ENCODE assay signal across 8 mouse cellular contexts in the genomic region with DNA sequence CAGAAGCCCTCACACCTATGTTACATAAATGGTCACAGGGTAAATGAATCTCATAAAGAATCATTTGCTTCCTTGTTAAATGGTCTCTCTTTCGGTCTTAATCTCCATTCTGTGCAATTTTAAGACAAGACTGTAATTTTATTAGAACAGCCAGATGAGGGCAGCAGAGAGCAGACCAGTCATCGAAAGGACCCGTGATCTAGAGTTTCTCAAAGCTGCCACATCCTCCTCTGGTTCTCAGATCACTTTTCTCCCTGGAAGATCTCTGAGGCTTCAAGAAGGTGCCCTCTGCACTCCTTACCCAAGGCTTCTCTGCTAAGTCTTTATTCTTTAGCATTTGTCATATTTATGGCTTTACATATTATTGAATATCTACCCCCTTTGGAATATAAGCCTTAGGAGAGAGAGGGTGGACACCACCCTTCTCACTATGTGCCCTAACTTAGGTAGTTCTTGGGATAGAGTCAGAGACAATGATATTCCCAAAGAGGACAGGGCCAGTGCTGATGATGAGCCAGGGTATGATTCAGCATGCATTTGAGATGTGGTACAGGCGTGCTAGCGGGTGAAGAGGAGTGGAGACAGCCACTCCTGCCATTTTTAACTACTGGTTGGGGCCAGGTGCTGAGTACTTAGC. TPM values are rescaled to one million over a fixed set of nuclear protein-coding genes. Genes with fewer than 3 reads are reported as not detected.
A peak's percentile ranks its signal among the peaks of the same experiment; 100 is the strongest.
DNase-seq lines count a peak whose midpoint lies in the region; ATAC-seq and TF ChIP-seq lines count a peak whose summit lies in the region.

No protein-coding gene starts in this region.

- ATAC-seq in CD4-positive, CD25-positive, alpha-beta regulatory T cell, adult 4 months = peak; percentile 77
- no peak for ATAC-seq in liver, embryonic 15.5 days (ENCODE audit: insufficient read depth)
- ATAC-seq in neural tube, embryonic 15.5 days (ENCODE audit: low FRiP score) = peak; percentile 68; the same call in 1 of the 2 replicates
- no peak for ATAC-seq in erythroid progenitor cell, adult 5-6 weeks (replicated peaks; ENCODE audit: low FRiP score, poor library complexity, severe bottlenecking)

- no peaks in the 10 kb centered on the region for H3K36me3 ChIP-seq in liver, embryonic 15.5 days (replicated peaks)
- no peaks in the 10 kb centered on the region for H3K36me3 ChIP-seq in neural tube, embryonic 15.5 days

- H3K4me2 ChIP-seq in liver, embryonic 15.5 days = peak overlapping the region; percentile 20; the same call in 1 of the 2 replicates
- H3K4me2 ChIP-seq in neural tube, embryonic 15.5 days = peak overlapping the region; percentile 31

- intact Hi-C loops in gastrocnemius, postnatal 14 days (cut with DNase I; ENCODE audit: low total_unique reads) = loop anchor here (10.0 kb wide), 1 partner anchor 193 kb away; no protein-coding TSS in a partner anchor

- TF ChIP-seq CTCF in cerebellum, adult 2 months (IDR thresholded peaks at IDR 0.05; ENCODE audit: borderline replicate concordance, insufficient read depth, low read depth, low read length) = peak; percentile 52; the same call in 1 of the 2 replicates

- H3K4me3 ChIP-seq in cerebellum, adult 2 months (replicated peaks; ENCODE audit: insufficient read depth, low read depth, low read length) = no peak overlapping the region
- H3K4me3 ChIP-seq in liver, embryonic 15.5 days (replicated peaks) = no peak overlapping the region
- H3K4me3 ChIP-seq in neural tube, embryonic 15.5 days (replicated peaks) = no peak overlapping the region

- H3K27me3 ChIP-seq in cerebellum, adult 2 months (ENCODE audit: control insufficient read depth, insufficient read depth, low read length) = no peaks in the 10 kb centered on the region
- no peaks in the 10 kb centered on the region for H3K27me3 ChIP-seq in liver, embryonic 15.5 days
- no peaks in the 10 kb centered on the region for H3K27me3 ChIP-seq in neural tube, embryonic 15.5 days (replicated peaks)

- H3K27ac ChIP-seq in cerebellum, adult 2 months (ENCODE audit: insufficient read depth, low read length) = no peak overlapping the region
- H3K27ac ChIP-seq in liver, embryonic 15.5 days (replicated peaks) = no peak overlapping the region
- no peak overlapping the region for H3K27ac ChIP-seq in neural tube, embryonic 15.5 days (replicated peaks)

- H3K4me1 ChIP-seq in cerebellum, adult 2 months (ENCODE audit: control insufficient read depth, insufficient read depth, low read length) = no peaks in the 10 kb centered on the region
- no peaks in the 10 kb centered on the region; the same call in 1 of the 2 replicates for H3K4me1 ChIP-seq in liver, embryonic 15.5 days (replicated peaks)
- peaks cover 4% of the 10 kb centered on the region for H3K4me1 ChIP-seq in neural tube, embryonic 15.5 days

- H3K9me3 ChIP-seq in liver, embryonic 15.5 days (replicated peaks) = no peaks in the 10 kb centered on the region
- no peaks in the 10 kb centered on the region for H3K9me3 ChIP-seq in neural tube, embryonic 15.5 days (replicated peaks)

- DNase-seq in MEL-GATA-1-ER (ENCODE audit: extremely low read depth, low read depth) = peak; percentile 50
- DNase-seq in cerebellum, adult 2 months = peak; percentile 48 to 59
- DNase-seq in gastrocnemius, postnatal 14 days = peak; percentile 45
- DNase-seq in kidney, adult 9 months = peak; percentile 47

- 42% methylated on average over 5 of the region's 5 CpGs for WGBS in cerebellum, adult 2 months
- 27% methylated on average over 5 of the region's 5 CpGs for WGBS in liver, embryonic 15.5 days (ENCODE audit: insufficient replicate concordance)
- WGBS in neural tube, embryonic 15.5 days = 44% methylated on average over 5 of the region's 5 CpGs

- no peak overlapping the region for H3K9ac ChIP-seq in liver, embryonic 15.5 days
- no peak overlapping the region for H3K9ac ChIP-seq in neural tube, embryonic 15.5 days (replicated peaks)

- no peak for TF ChIP-seq POLR2A in cerebellum, adult 2 months (IDR thresholded peaks at IDR 0.05; ENCODE audit: borderline replicate concordance, insufficient read depth, low read length)

RNA-seq across cellular contexts. Expression of a gene that starts 20.3 kb away (rescaled TPM):
- under 1 TPM in 1 of 2 experiments, not detected in 1; 0.39 TPM for polyA plus RNA-seq in CD4-positive, CD25-positive, alpha-beta regulatory T cell, adult 4 months (2017; shearing (Covaris generic))
- 1.2 and 1.6 TPM in 2 replicates for polyA plus RNA-seq in cerebellum, adult 2 months (2012; rRNA removed)
- total RNA-seq in gastrocnemius, postnatal 14 days (2021) = under 1 TPM in 1 of 2 experiments, not detected in 1; 0.06 TPM
- polyA plus RNA-seq in liver, embryonic 15.5 days (2015; fragmentation: Nextera tagmentation; extraction: Ambion mirVana) = 0.12 and 0.13 TPM in 2 replicates
- 3.6 and 3.7 TPM in 2 replicates for polyA plus RNA-seq in neural tube, embryonic 15.5 days (2015; fragmentation: Nextera tagmentation; extraction: Ambion mirVana)
- total RNA-seq in erythroid progenitor cell, adult 5-6 weeks (2015; ENCODE audit: low replicate concordance) = not detected in 2 replicates
- not detected in 2 replicates for total RNA-seq in erythroid progenitor cell, adult 5-6 weeks (2017; ENCODE audit: low replicate concordance)

RNA-seq across cellular contexts. Expression of a gene that starts 53.2 kb away (rescaled TPM):
- not detected for polyA plus RNA-seq in CD4-positive, CD25-positive, alpha-beta regulatory T cell, adult 4 months (2017; shearing (Covaris generic))
- polyA plus RNA-seq in cerebellum, adult 2 months (2012; rRNA removed) = 941 and 958 TPM in 2 replicates
- total RNA-seq in gastrocnemius, postnatal 14 days (2021) = 1 to 10 TPM; 3.3 to 4.6 TPM
- polyA plus RNA-seq in liver, embryonic 15.5 days (2015; fragmentation: Nextera tagmentation; extraction: Ambion mirVana) = 2.0 TPM in 2 replicates
- polyA plus RNA-seq in neural tube, embryonic 15.5 days (2015; fragmentation: Nextera tagmentation; extraction: Ambion mirVana) = 2,686 and 3,326 TPM in 2 replicates
- total RNA-seq in erythroid progenitor cell, adult 5-6 weeks (2015; ENCODE audit: low replicate concordance) = 1.3 TPM in 1 of 2 replicates, not detected in the other
- total RNA-seq in erythroid progenitor cell, adult 5-6 weeks (2017; ENCODE audit: low replicate concordance) = not detected in 2 replicates

Comparison
In these comparisons a context has a peak if more than half of its experiments do, and no peak if none do; other contexts are left out.
1. ATAC-seq: peak in CD4-positive, CD25-positive, alpha-beta regulatory T cell, adult 4 months (single experiment) and neural tube, embryonic 15.5 days (single experiment); none in liver, embryonic 15.5 days (single experiment) and erythroid progenitor cell, adult 5-6 weeks (single experiment).
2. RNA of a gene that starts 53.2 kb away (polyA plus RNA-seq): 2,686 to 3,326 TPM in neural tube, embryonic 15.5 days and 941 to 958 TPM in cerebellum, adult 2 months; 2.0 TPM in liver, embryonic 15.5 days and not detected in CD4-positive, CD25-positive, alpha-beta regulatory T cell, adult 4 months; every median in the first group is over 100 times any median in the second.
3. Peak in every context shown above with its lines, with median percentiles within 50 percentile points of each other: DNase-seq.